Mouse (Mus musculus) right cerebral cortex, postnatal 14 days (tissue): ENCODE data around the gene B3gnt2.

Experiments used
- DNase-seq: peaks from one replicate; pipeline ENCODE4 v3.0.0; 2022

B3gnt2 gene

DNA sequence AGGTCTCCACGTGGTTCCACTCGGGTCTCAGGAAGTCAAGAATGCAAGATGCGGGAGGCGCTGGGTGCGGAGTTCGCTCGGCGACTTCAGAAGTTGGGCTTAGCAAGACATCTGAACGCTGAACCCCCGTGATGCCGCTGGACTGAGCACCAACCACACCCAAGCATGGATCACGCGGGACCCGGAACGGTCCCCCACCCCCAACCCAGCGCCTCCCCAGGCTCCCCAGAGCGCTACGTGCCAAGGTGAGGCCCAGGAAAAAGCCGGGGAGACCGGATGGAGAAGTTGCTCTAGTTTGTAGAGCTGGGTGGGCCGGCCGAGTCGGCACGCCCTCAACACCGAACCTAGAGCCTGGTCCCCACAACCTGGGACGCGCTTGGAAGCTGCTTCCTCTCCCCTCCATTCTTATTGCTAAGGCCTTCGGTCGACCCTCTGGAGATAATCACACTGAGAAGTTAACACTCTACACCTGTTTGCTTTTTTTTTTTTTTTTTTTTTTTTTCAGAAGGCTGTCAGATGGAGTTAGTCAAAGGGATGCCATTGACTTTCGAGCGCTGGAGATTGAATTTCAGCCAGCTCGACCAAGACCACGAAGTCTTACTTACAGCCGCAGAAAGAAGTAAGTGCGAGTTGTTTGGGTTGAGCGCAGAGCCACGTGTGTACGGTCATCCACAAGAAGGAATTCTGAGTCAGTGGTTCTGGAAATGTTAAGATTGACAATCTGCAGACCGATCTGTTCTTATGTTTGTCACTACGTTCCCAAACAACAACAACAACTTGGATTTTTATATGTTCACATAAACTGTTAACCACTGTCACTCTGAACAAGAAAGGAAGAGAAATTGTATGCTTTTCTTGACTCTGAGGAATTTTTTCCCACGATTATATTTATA, at the start of gene B3gnt2:
B3gnt2 (minus strand) TSS at position 627 of the 893 bp plus-strand sequence.
- no peak for DNase-seq

- no peak for DNase-seq
Observed at GRCm38 (mm10) chr11:22906453-22906865, 45.7 kb upstream of the B3gnt2 start.

- no peak for DNase-seq
Observed at GRCm38 (mm10) chr11:22902923-22903322, 42.2 kb upstream of the B3gnt2 start.

DNA sequence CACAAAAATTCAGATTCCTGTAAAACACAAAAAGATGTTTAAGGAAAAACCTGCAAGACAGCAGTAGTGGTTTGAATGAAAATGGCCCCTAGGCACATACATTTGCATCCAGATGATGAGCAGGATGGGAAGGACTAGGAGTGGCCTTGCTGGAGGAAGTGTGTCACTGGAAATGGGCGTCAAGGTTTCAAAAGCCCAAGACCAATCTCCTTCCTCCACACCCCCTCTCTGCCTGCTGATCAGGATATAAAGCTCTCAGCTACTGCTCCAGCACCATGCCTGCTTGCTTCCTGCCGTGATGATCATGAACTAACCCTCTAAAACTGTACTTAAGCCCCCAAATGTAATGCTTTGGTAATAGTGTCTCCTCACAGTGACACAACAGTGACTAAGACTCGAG, 39.3 kb upstream of the B3gnt2 start:
- DNase-seq = no peak

DNA sequence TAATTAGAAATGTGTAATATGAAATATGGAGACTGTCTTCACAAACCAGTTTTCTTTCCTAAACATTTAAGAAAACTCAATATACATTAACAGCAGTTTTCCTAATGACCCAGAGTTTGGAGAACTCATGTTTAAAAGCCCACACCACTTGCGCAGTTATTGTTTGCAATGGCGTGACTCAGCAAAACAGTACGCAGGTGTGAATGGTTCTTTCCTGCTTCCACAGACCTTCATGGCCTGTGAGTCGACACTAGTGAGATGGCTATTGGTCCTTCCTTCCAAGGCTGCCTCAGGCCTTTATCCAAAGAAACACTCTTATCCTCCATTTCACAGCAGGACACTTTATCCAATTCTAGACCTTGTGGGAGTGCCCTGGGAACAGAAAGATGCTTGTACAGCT, 36.9 kb upstream of the B3gnt2 start:
- DNase-seq = no peak

GRCm38 (mm10) chr11:22897127-22897526, 36.4 kb upstream of the B3gnt2 start:
- DNase-seq = no peak

- no peak for DNase-seq
Observed at GRCm38 (mm10) chr11:22893075-22893474, 32.3 kb upstream of the B3gnt2 start.

GRCm38 (mm10) chr11:22892466-22892865, 31.7 kb upstream of the B3gnt2 start:
- DNase-seq = no peak

GRCm38 (mm10) chr11:22891876-22892275, 31.1 kb upstream of the B3gnt2 start:
- no peak for DNase-seq

- DNase-seq = no peak
Observed at GRCm38 (mm10) chr11:22891242-22891641, 30.5 kb upstream of the B3gnt2 start.

GRCm38 (mm10) chr11:22889224-22889623, 28.5 kb upstream of the B3gnt2 start:
- no peak for DNase-seq

- no peak for DNase-seq
Observed at GRCm38 (mm10) chr11:22886991-22887390, 26.2 kb upstream of the B3gnt2 start.

DNA sequence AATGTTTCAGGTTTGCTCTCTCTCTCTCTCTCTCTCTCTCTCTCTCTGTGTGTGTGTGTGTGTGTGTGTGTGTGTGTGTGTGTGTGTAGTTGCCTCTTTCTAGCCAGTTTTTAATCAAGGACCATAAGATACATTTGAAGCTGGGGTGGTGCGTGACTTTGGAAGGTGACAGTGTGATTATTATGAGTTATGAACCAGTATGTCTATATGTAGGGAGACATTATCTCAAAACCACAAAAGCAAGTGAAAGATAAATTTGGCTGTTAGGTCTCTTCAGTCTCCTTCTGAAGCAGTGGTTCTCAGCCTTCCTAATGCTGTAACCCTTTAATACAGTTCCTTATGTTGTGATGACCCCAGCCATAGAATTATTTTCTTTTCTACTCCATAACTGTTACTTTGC, 24.6 kb upstream of the B3gnt2 start:
- DNase-seq = no peak

DNA sequence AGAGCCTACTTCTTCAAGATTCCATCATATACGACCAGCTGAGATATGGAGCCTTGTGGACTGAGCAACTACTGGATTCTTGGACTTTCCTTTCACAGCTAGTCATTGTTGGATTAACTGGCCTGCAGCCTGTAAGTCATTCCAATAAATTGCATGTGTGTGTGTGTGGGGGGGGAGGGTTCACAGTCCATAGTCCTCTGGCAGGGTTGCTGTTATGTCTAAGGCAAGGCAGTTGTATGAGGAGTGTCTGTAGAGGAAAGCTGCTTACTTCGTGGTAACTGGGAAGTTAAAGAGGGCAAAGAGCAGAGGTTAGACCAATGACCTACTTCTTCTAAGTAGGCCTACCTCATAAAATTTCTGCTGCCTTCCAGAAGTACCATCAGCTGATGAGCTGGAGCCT, 22.9 kb upstream of the B3gnt2 start:
- no peak for DNase-seq

DNA sequence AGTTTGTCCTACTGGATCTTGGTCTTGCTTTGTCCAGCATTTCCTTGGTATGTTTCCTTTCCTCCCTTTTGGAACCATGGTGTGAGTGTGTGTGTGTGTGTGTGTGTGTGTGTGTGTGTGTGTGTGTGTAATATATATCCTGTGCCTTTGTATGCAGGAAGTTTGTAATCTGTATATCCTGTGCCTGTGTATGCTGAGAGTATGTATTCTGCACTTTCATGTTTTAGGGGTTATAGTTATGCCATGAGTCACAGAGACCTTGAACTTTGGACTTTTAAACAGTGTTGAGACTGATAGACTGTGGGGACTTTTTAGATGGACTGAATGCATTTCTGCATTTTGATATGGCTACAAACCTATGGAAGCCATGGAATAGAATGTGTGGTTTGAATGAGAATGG, 22.2 kb upstream of the B3gnt2 start:
- no peak for DNase-seq

DNA sequence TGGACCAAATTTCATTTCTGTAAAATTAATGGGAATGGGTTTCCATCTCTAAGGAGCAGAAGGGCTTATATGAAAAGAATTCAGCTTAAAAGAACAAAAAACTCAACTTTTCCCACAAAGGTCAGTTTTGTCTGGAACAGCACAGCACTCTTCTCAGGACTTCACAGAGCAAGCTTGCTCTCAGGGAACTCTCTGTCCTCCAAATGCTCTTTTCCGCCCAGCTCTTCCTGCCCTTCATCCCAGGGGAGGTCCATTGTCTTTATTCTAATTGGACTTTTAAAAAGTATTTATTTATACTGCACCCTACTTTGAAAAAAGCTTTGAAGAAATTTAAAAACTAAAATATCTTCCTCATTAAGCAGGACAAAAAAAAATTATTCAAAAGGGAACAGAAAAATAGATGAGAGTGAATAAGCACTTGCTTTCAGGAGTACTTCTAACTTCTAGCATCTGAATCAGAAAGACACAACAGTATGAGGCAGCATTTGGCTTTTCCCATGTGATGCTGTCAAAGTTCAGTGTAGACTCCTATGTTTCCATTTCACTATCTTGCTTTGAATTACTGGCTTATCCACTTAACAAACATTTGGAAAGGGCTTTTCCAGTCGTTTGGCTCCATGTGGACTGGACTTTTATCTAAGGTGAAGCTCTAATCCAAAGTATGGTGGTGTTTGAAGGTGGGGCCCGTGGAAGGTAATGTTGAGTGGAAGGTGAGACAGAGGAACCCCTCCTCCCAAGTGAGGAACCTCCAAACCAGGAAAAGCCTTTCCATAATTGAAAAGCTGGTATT, 19.8 kb upstream of the B3gnt2 start:
- no peak for DNase-seq

GRCm38 (mm10) chr11:22879645-22880044, 18.9 kb upstream of the B3gnt2 start:
- DNase-seq = no peak

DNA sequence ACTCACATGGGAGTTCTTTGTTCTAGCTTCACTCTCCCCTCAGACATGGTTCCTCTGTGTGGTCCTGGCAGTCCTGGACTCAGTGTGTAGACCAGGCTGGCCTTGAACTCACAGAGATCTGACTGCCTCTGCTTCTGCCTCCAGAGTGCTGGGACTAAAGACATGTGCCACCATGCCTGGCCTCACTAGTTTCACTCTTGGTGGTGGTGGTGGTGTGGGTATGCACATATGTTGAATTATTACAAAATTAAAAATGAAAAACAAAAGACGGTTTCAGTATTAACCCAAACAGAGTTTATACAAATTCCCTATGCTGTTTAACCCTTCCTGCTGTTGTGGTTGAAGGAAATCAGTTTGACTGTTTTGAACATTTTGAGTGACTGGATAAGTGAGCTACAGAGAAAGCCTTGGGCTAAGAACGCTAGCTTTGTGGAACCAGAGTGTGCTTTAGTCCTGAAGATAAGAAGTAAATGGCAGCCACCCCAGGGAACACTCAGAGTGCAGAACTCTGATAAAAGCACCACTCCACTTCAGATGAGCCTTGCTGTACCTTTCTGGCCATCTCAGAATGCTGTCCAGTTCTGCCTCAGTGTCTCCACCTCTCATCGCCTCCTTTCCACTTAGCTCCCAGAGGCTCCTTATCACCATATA, 16.0 kb upstream of the B3gnt2 start:
- DNase-seq = no peak

GRCm38 (mm10) chr11:22875279-22875678, 14.5 kb upstream of the B3gnt2 start:
- DNase-seq = no peak

DNA sequence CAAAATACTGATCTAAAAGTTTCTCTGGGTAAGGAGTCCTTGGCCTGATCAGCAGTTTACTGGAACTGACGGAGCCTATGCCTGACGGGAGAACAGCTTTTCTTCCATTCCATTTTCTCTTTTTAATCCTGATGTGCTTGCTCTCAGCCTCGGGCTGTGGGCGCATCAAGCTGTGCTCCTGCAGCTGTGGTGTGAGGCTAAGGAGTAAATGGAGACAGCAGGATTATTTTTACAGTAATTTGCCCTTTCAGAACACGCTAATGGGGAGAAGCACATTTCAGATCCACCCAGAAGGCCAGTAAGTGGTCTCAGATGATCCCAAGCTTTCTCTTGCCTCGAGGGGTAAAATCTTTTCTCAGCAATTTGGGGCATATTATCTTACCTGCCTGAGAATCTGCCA, 14.0 kb upstream of the B3gnt2 start:
- no peak for DNase-seq

- DNase-seq = no peak
Observed at GRCm38 (mm10) chr11:22873383-22873782, 12.6 kb upstream of the B3gnt2 start.

GRCm38 (mm10) chr11:22872307-22872680, 11.5 kb upstream of the B3gnt2 start:
- no peak for DNase-seq

DNA sequence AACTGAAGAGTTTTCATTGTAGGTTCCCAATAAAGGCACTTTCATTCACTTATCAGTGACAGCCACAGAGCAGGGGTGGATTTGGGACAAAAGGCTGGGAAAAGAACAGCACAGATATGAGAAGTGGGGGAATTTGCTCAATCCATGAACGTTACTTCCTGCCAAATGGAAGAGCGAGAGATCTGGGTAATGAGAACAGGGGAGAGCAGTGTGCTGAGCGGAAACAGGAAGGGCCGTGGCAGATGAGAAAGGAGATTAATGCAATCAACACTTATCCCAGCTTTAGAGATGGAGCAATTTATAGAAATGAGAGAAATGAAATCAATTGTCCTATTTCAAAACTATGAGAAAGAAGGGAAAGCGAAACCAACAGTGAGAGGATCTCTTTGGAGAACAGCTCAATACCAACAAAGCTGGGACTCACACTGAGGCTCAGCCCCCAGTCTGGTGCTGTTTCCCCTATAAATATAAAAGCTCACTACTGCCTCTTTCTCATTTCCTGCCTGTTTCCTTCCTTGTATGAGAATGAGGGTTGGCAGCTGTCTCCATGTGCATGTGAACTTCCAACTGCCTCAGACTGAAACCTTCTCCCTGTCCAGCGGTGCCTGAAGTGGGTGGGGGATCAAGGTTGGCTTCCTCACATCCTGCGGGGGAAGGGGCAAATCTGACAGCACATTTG, 11.0 kb upstream of the B3gnt2 start:
- DNase-seq = no peak
